Mouse (Mus musculus): Measurements from ENCODE around the gene Ranbp3.
"Not testable (repeated sequence)": the region's sequence is repeated elsewhere in the genome, so short reads cannot be mapped to it uniquely, and the experiment has no call there.

The Ranbp3 gene

GRCm38 (mm10) chr17:56672941-56673646 lies at the start of gene Ranbp3:
Ranbp3 (plus strand) TSS chr17:56673294.
- peak; percentile 99 for DNase-seq (ENCODE audit: low read depth)

DNA sequence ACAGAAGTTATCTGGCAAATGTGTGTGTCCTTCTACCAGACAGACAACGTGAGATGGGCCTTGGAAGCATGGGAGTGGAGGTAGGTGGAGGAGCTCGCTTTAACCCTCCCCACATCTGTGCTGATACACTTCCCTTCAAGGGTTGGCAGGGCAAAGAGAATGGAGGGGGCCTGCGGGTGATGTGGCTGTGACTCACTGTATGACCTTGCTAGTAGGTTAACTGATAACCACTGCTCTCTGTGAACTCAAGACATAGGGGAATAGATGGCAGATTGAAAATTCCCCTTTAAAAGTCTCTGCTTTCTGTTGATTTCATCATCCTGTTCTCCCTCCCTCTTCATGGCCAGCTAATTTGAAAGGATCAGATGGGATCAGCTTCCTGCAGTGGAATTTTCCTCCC lies 47.6 kb upstream of the Ranbp3 start:
- no peak for DNase-seq (ENCODE audit: low read depth)

DNA sequence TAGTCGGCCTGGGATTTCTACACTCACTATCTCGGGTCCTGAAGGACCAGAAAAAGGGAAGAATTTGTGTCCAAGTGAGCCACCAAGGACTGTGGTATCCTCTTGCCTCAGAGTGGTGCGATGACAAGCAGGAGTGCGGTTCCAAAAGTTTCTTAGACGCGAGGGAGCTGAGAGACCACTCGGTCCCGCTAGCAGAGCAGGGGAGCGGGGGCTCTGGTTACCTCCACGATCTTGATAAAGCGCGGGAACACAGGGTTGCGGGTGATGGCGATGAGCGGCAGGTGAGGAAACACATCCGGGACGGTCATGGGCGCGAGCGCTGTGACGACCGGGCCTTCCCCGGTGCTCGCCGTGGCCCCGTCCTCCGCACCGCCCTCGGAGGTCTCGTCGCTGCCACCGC lies 46.8 kb upstream of the Ranbp3 start:
- no peak for DNase-seq (ENCODE audit: low read depth)

- DNase-seq (ENCODE audit: low read depth) = peak; percentile 91
Observed at GRCm38 (mm10) chr17:56626754-56627470, 46.2 kb upstream of the Ranbp3 start, which contains the start of gene Lonp1. Lonp1 (minus strand) TSS chr17:56626887.

DNA sequence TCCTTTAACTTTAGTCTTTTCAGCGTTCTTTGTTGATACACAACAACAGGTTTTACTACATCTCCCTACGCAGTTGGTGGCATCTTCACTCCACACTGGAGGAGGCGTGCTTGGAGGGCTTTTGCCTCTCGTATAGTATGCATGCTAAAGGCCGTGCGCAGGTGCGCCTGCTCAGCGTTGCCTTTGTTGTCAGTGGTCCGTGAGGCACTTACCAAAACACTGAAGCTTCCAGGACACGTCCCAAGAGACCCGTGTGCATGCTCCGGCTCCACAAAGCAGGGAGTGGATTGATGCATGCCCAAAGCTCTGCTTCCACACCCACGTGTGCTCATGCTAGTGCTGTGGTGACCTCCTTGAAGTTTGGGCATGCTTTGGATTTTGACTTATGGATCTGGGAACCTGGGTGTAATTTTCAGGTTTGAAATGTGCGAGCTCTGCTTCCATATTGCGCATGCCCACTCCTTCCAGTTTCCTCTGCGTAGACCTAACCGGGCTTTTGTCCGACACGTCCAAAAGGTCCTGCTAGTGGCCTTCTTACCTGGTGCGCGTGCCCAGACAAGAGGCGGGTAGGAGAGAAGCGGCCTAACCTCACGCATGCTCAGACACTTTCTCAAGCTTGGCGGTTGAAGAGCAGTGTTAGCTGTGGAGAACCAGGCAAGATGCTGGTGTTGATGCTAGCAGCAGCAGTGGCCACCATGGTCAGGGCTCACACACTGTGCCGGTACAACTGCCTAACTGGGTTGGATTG lies 45.4 kb upstream of the Ranbp3 start, which contains the start of gene Catsperd:
Gene Catsperd, plus strand, starts transcription at position 614 of the 748 bp plus-strand sequence.
- DNase-seq (ENCODE audit: low read depth) = no peak

DNA sequence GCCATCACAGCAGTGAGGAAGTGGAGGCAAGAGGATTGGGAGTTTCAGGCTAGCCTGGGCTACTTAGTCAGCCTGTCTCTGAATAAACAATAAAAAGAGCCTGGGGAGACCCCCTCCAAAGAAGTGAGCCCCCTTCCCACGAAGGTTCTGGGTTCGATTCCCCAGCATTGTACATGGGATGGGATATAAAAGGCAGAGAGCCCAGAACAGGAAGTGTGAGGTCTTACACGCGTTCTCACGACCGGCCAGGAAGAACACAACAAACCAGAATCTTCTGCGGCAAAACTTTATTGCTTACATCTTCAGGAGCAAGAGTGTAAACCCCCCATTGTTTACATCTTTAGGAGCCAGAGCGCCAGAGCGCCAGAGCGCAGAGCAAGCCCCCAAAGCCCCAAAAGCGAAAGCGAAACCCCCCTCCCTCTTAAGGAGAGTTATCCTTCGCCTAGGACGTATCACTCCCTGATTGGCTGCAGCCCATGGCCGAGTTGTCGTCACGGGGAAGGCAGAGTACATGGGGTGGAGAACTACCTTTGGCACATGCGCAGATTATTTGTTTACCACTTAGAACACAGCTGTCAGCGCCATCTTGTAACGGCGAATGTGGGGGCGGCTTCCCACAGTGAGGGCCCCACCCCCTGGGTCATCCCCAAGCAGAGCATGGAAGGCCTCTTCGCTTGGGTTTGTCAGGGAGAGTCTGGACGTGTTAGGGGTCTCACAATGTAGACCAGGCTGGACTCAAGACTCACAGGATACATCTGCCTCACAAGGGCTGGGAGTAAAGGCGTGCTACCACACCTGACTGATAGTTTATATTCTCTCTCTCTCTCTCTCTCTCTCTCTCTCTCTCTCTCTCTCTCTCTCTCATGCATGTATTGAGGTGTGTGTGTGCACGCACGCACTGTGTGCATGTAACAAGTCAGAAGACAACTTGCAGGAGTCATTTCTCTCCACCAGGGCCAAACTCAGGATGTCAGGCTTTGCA lies 43.0 kb upstream of the Ranbp3 start:
- not testable (repeated sequence) for DNase-seq (ENCODE audit: low read depth)

GRCm38 (mm10) chr17:56631807-56632206 lies 41.3 kb upstream of the Ranbp3 start:
- no peak for DNase-seq (ENCODE audit: low read depth)

DNA sequence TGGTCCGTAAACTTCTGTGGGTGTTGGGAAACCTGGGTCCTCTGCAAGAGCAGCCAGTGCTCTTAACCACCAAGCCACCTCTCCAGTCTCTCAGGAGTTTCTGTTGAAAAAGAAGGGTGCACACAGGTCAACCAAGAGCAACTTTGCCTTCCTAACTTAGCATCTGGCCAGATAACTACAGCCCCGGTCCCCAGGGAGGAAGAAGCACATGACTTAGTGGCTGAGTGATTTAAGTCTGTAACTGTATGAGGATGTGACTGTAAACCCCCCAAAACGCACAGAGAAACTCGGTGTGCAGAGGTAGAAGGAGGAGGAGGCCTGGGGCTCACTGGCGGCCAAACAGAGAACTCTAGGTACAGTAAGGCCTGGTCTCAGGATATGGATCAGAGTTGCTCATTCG lies 39.1 kb upstream of the Ranbp3 start:
- DNase-seq (ENCODE audit: low read depth) = no peak

DNA sequence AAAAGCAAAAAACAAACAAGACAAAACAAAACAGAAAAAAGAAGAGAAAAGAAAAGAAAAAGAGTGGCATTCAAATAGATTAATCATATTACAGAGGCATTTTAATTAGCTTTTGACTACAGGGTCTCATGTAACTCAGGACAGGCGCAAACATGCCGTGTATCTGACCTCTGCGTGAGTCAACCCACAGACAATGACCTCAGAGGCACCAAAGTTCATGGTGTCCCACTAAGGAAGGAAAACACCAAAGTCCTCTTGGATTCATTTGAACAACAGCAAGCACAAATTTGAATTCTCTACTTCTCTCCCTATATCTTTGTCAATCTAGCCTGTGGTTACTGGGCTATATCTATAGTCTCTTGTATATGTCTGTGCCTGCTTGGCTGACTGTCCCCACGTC lies 29.9 kb upstream of the Ranbp3 start:
- DNase-seq (ENCODE audit: low read depth) = no peak

DNA sequence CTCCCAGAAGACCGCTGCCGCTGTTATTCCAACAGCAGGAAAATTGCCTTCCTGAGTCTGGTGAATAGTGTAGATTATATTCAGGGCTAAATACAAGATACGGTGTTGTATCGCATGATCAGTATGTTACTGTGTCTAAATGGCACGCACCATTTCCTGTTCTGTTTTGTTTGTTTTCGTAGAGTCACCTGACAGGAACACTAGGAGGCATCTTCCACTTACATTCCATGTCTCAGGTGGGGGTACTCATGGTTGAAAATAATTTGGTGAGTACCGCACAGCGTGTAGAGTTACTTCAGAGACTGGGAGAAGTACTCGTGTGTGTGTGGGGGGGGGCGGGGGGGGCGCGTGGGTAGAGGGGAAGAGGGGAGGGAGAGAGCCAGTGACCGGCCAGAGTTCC lies 25.5 kb upstream of the Ranbp3 start:
- DNase-seq (ENCODE audit: low read depth) = no peak

DNA sequence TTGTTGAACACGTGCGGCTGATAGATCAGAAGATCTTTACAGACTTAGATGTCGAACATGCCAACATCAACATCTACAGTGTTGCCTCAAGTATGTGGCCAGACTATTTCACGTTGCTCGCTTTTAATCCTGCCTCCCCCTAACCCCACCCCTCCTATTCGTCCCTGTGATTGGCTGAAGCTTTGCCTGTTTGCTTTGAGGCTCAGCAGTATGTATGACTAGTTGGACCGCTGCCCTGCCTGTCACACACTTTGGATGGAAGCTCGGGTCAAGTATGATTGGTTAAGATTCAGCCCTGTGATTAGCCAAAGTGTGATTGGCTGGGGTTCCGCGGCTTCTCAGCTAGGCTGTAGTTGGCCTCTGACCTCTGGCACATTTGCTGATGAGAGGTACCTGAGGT lies 21.3 kb upstream of the Ranbp3 start:
- DNase-seq (ENCODE audit: low read depth) = no peak

GRCm38 (mm10) chr17:56654771-56655170 lies 18.3 kb upstream of the Ranbp3 start:
- DNase-seq (ENCODE audit: low read depth) = no peak

GRCm38 (mm10) chr17:56655311-56655710 lies 17.8 kb upstream of the Ranbp3 start:
- no peak for DNase-seq (ENCODE audit: low read depth)

- DNase-seq (ENCODE audit: low read depth) = no peak
Observed at GRCm38 (mm10) chr17:56656171-56656570, 16.9 kb upstream of the Ranbp3 start.

DNA sequence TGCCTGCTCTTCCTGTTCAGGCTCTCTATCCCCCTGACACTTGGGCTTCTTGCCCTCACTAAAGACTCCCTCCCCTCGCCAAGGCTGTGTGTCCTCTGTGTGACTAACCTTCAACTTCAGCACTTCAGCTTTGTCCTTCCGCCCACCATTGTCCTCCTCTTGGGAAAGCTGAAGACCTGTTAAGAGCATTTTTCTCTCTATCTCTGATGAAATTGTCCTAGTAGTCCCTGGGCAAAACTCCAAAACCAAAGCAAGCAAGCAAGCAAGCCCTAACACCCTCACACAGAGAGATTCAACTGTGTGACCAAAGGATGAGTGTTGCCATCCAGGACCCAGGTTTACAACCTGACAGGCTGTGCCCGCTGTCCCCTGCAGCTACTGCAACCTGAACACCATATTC lies 9.4 kb upstream of the Ranbp3 start:
- DNase-seq (ENCODE audit: low read depth) = no peak

- no peak for DNase-seq (ENCODE audit: low read depth)
Observed at GRCm38 (mm10) chr17:56664333-56664732, 8.8 kb upstream of the Ranbp3 start.

DNA sequence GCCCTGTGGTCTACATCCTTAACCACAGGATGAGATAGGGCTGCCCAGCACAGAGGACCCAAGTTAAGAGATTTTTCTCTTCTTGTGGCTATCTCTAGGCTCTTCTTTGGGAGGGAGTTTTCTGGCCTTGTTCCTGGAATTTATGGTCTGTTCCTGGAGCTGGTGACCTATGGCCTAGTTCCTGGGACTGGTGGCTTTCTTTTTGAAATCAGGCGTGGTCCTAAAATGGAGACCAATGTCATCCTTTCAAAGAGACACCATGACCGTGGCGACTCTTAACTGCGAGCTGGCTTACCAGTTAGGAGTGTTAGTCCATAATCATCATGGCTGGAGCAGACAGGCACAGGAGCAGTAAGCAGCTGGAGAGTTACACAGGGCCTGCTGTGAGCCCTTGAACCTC lies 6.7 kb upstream of the Ranbp3 start:
- DNase-seq (ENCODE audit: low read depth) = no peak

GRCm38 (mm10) chr17:56667591-56667990 lies 5.5 kb upstream of the Ranbp3 start:
- no peak for DNase-seq (ENCODE audit: low read depth)

- DNase-seq (ENCODE audit: low read depth) = no peak
Observed at GRCm38 (mm10) chr17:56668384-56669144, 4.5 kb upstream of the Ranbp3 start.

GRCm38 (mm10) chr17:56669766-56670165 lies 3.3 kb upstream of the Ranbp3 start:
- DNase-seq (ENCODE audit: low read depth) = no peak

All from fibroblast of lung, adult 2 months (primary cell).